Mouse (Mus musculus) small intestine, adult 2 months (tissue): Measurements from ENCODE around the gene Dnajc9.

Experiments
- CTCF ChIP-seq: fragments of 200-500 bp; IDR thresholded peaks from 2 replicates; pipeline ENCODE4 v1.5.1; 2012; ENCODE audit warnings: low read depth, mild to moderate bottlenecking, control low read depth, inconsistent platforms, low read length, moderate library complexity, mixed read lengths; ENCODE audit not compliant: insufficient replicate concordance, insufficient read length; ENCODE audit errors: extremely low read depth
- POLR2A ChIP-seq: fragments of 200-500 bp; IDR thresholded peaks from 2 replicates; pipeline ENCODE4 v1.6.1; 2012; ENCODE audit warnings: low read depth, mild to moderate bottlenecking, control low read depth, inconsistent platforms, low read length, moderate library complexity

DNA sequence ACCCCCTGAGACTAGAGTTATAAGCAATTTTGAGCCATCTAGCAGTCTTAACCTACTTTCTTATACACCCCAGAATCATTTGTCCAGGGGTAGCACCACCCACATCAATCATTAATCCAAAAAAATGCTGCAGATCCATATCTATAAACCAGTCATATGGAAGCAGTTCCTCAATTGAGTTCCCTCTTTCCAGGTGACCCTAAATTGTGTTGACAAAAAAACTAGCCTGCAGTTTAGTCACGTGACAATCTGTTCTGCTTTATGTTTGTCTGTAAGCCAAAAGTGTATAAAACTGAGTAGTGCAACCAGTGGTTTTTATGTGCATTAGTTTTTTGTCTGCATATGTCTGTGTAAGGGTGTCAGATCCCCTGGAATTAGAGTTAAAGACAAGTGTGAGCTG, 16.9 kb downstream of the Dnajc9 start:
- TF ChIP-seq CTCF (no peak), POLR2A (no peak)
